ENCODE assay signal across 8 mouse cellular contexts in genomic region chr7:131362615-131363300, GRCm38 (mm10). TPM values are rescaled to one million over a fixed set of nuclear protein-coding genes. Genes with fewer than 3 reads are reported as not detected.
DNase-seq lines count a peak whose midpoint lies in the region; ATAC-seq and TF ChIP-seq lines count a peak whose summit lies in the region.

Gene 2310057M21Rik, minus strand, starts transcription at chr7:131362759.

- peaks cover 18% of the 10 kb centered on the region for H3K27me3 ChIP-seq in E14TG2a.4 (ENCODE audit: insufficient read depth, low read length)
- H3K27me3 ChIP-seq in forebrain, embryonic 11.5 days (ENCODE audit: control insufficient read depth, insufficient read depth, low read length) = no peaks in the 10 kb centered on the region
- no peaks in the 10 kb centered on the region for H3K27me3 ChIP-seq in heart, embryonic 16.5 days (ENCODE audit: control insufficient read depth, insufficient read depth, low read length)
- peaks cover 10% of the 10 kb centered on the region for H3K27me3 ChIP-seq in liver, embryonic 15.5 days
- no peaks in the 10 kb centered on the region for H3K27me3 ChIP-seq in neural tube, embryonic 12.5 days (replicated peaks)

- H3K4me2 ChIP-seq in forebrain, embryonic 11.5 days (ENCODE audit: low read depth, low read length, severe bottlenecking) = peak within 1 kb of the TSS; percentile 95
- peak within 1 kb of the TSS; percentile 85 for H3K4me2 ChIP-seq in heart, embryonic 16.5 days (ENCODE audit: low read depth, low read length)
- H3K4me2 ChIP-seq in liver, embryonic 15.5 days = peak within 1 kb of the TSS; percentile 95
- H3K4me2 ChIP-seq in neural tube, embryonic 12.5 days (replicated peaks) = peak within 1 kb of the TSS; percentile 88

- ATAC-seq in forebrain, embryonic 11.5 days (replicated peaks; ENCODE audit: low FRiP score) = peak; percentile 96
- ATAC-seq in heart, embryonic 16.5 days (replicated peaks; ENCODE audit: extremely low read depth, insufficient read depth, low FRiP score) = peak; percentile 97
- ATAC-seq in liver, embryonic 15.5 days (ENCODE audit: insufficient read depth) = peak; percentile 94
- peak; percentile 98 for ATAC-seq in neural tube, embryonic 12.5 days (ENCODE audit: low FRiP score, low read depth)

- WGBS in forebrain, embryonic 11.5 days = under 1% methylated on average over 55 of the region's 55 CpGs
- WGBS in heart, embryonic 16.5 days = under 1% methylated on average over 55 of the region's 55 CpGs
- WGBS in liver, embryonic 15.5 days (ENCODE audit: insufficient replicate concordance) = under 1% methylated on average over 55 of the region's 55 CpGs
- WGBS in neural tube, embryonic 12.5 days = under 1% methylated on average over 55 of the region's 55 CpGs

- H3K9ac ChIP-seq in forebrain, embryonic 11.5 days (ENCODE audit: low read length) = peak within 1 kb of the TSS; percentile 96
- H3K9ac ChIP-seq in heart, embryonic 16.5 days (ENCODE audit: low read length) = peak within 1 kb of the TSS; percentile 87
- H3K9ac ChIP-seq in liver, embryonic 15.5 days = peak within 1 kb of the TSS; percentile 92
- H3K9ac ChIP-seq in neural tube, embryonic 12.5 days = peak within 1 kb of the TSS; percentile 87

- H3K9me3 ChIP-seq in E14TG2a.4 (ENCODE audit: low read length) = no peaks in the 10 kb centered on the region
- H3K9me3 ChIP-seq in forebrain, embryonic 11.5 days (ENCODE audit: control insufficient read depth, low read length) = no peaks in the 10 kb centered on the region
- H3K9me3 ChIP-seq in heart, embryonic 16.5 days (replicated peaks; ENCODE audit: control insufficient read depth, low read length) = no peaks in the 10 kb centered on the region
- no peaks in the 10 kb centered on the region for H3K9me3 ChIP-seq in liver, embryonic 15.5 days (replicated peaks)
- no peaks in the 10 kb centered on the region for H3K9me3 ChIP-seq in neural tube, embryonic 12.5 days

- peaks cover 32% of the 10 kb centered on the region for H3K36me3 ChIP-seq in E14TG2a.4 (ENCODE audit: insufficient read depth, low read length)
- H3K36me3 ChIP-seq in forebrain, embryonic 11.5 days (ENCODE audit: control insufficient read depth, insufficient read depth, low read length) = no peaks in the 10 kb centered on the region
- H3K36me3 ChIP-seq in heart, embryonic 16.5 days (ENCODE audit: control insufficient read depth, insufficient read depth) = peaks cover 3% of the 10 kb centered on the region; the same call in 1 of the 2 replicates
- peaks cover 22% of the 10 kb centered on the region for H3K36me3 ChIP-seq in liver, embryonic 15.5 days (replicated peaks)
- H3K36me3 ChIP-seq in neural tube, embryonic 12.5 days = peaks cover 14% of the 10 kb centered on the region

- peaks cover 19% of the 10 kb centered on the region for H3K4me1 ChIP-seq in E14TG2a.4 (replicated peaks; ENCODE audit: low read depth, low read length)
- H3K4me1 ChIP-seq in forebrain, embryonic 11.5 days (replicated peaks; ENCODE audit: control insufficient read depth, insufficient read depth, low read length) = peaks cover 5% of the 10 kb centered on the region; the same call in 1 of the 2 replicates
- peaks cover 14% of the 10 kb centered on the region for H3K4me1 ChIP-seq in heart, embryonic 16.5 days (ENCODE audit: control insufficient read depth, insufficient read depth, low read length)
- peaks cover 22% of the 10 kb centered on the region for H3K4me1 ChIP-seq in liver, embryonic 15.5 days (replicated peaks)
- peaks cover 15% of the 10 kb centered on the region for H3K4me1 ChIP-seq in neural tube, embryonic 12.5 days

- H3K27ac ChIP-seq in forebrain, embryonic 11.5 days (ENCODE audit: low read depth, low read length) = peak within 1 kb of the TSS; percentile 82
- peak within 1 kb of the TSS; percentile 94 for H3K27ac ChIP-seq in heart, embryonic 16.5 days (ENCODE audit: low read length)
- H3K27ac ChIP-seq in liver, embryonic 15.5 days (replicated peaks) = peak within 1 kb of the TSS; percentile 91
- H3K27ac ChIP-seq in neural tube, embryonic 12.5 days = peak within 1 kb of the TSS; percentile 74

- peak; percentile 89 for DNase-seq in c-Kit-positive CD71-positive TER-119-negative erythroid progenitor cells, embryonic 14.5 days (ENCODE audit: low read depth)
- DNase-seq in forebrain, embryonic 11.5 days (ENCODE audit: low spot score) = peak; percentile 98
- peak; percentile 96 to 97 for DNase-seq in kidney, postnatal 36 days
- peak; percentile 94 for DNase-seq in testis, postnatal 10 days (ENCODE audit: low spot score)

- H3K4me3 ChIP-seq in E14TG2a.4 (replicated peaks; ENCODE audit: low read length) = peak within 1 kb of the TSS; percentile 96
- H3K4me3 ChIP-seq in forebrain, embryonic 11.5 days (ENCODE audit: low read depth, low read length) = peak within 1 kb of the TSS; percentile 78
- H3K4me3 ChIP-seq in heart, embryonic 16.5 days (ENCODE audit: low read length) = peak within 1 kb of the TSS; percentile 73
- peak within 1 kb of the TSS; percentile 98 for H3K4me3 ChIP-seq in liver, embryonic 15.5 days (replicated peaks)
- peak within 1 kb of the TSS; percentile 82 for H3K4me3 ChIP-seq in neural tube, embryonic 12.5 days

- TF ChIP-seq CTCF in E14TG2a.4 (conservative IDR thresholded peaks at IDR 0.05; ENCODE audit: low read length) = no peak

RNA-seq across cellular contexts. Expression of gene 2310057M21Rik, which starts in this region (rescaled TPM):
- polyA plus RNA-seq in forebrain, embryonic 11.5 days (2014; fragmentation: Nextera tagmentation; extraction: Ambion mirVana) = 18.5 and 21.3 TPM in 2 replicates
- polyA plus RNA-seq in heart, embryonic 16.5 days (2015; fragmentation: Nextera tagmentation; extraction: Ambion mirVana) = 19.2 and 22.2 TPM in 2 replicates
- polyA plus RNA-seq in liver, embryonic 15.5 days (2015; fragmentation: Nextera tagmentation; extraction: Ambion mirVana) = 7.2 and 8.6 TPM in 2 replicates
- 19.8 and 25.3 TPM in 2 replicates for polyA plus RNA-seq in neural tube, embryonic 12.5 days (2016; fragmentation: Nextera tagmentation; extraction: Ambion mirVana)

Comparison
In these comparisons a context has a peak if more than half of its experiments do, and no peak if none do; other contexts are left out.
1. Peak in every context shown above with its lines: DNase-seq, ATAC-seq, H3K4me3 ChIP-seq and H3K27ac ChIP-seq.